Mouse (Mus musculus) small intestine, adult 2 months (tissue): ENCODE data around the gene Selenos. TPM values are rescaled to one million over a fixed set of nuclear protein-coding genes. Genes with fewer than 3 reads are reported as not detected.

Experiments
- H3K27ac ChIP-seq: fragments of 200-500 bp; 2 replicates; pipeline ENCODE4 v1.5.1; 2012; ENCODE audit warnings: low read depth, low read length, control low read depth, inconsistent platforms; ENCODE audit not compliant: insufficient read depth
- H3K27me3 ChIP-seq: fragments of 200-500 bp; 2 replicates; pipeline ENCODE4 v1.6.1; 2012; ENCODE audit warnings: mild to moderate bottlenecking, moderate library complexity, low read length, inconsistent platforms; ENCODE audit not compliant: control insufficient read depth, insufficient read depth
- H3K36me3 ChIP-seq: fragments of 200-500 bp; 2 replicates; pipeline ENCODE4 v1.6.1; 2012; ENCODE audit warnings: mild to moderate bottlenecking, low read length, control low read depth, inconsistent platforms; ENCODE audit not compliant: control insufficient read depth, insufficient read depth
- H3K4me1 ChIP-seq: fragments of 200-500 bp; 2 replicates; pipeline ENCODE4 v1.6.1; 2012; ENCODE audit warnings: low read length, inconsistent platforms, mixed read lengths; ENCODE audit not compliant: control insufficient read depth, insufficient read depth, insufficient read length
- H3K4me3 ChIP-seq: fragments of 200-500 bp; 2 replicates; pipeline ENCODE4 v1.5.1; 2012; ENCODE audit warnings: low read depth, mild to moderate bottlenecking, control low read depth, inconsistent platforms, low read length, moderate library complexity
- CTCF ChIP-seq: fragments of 200-500 bp; IDR thresholded peaks from 2 replicates; pipeline ENCODE4 v1.5.1; 2012; ENCODE audit warnings: low read depth, mild to moderate bottlenecking, control low read depth, inconsistent platforms, low read length, moderate library complexity, mixed read lengths; ENCODE audit not compliant: insufficient replicate concordance, insufficient read length; ENCODE audit errors: extremely low read depth
- POLR2A ChIP-seq: fragments of 200-500 bp; IDR thresholded peaks from 2 replicates; pipeline ENCODE4 v1.6.1; 2012; ENCODE audit warnings: low read depth, mild to moderate bottlenecking, control low read depth, inconsistent platforms, low read length, moderate library complexity
- WGBS: fragments of 180-500 bp; shearing (Covaris S2); methylation state at CpG from one replicate; pipeline ENCODE4 v1.1.7; 2018; 5-methylcytosine and 5-hydroxymethylcytosine counted together
- polyA plus RNA-seq: library from polyadenylated mRNA; depleted of rRNA; stranded (reverse); fragments of >200 nt; gene quantifications from 2 replicates; pipeline ENCODE4 v1.2.3, GENCODE M21; 2012; rRNA removed

Gene Selenos
- 107 and 123 TPM in 2 replicates for polyA plus RNA-seq

GRCm38 (mm10) chr7:66079364-66080230, at the start of gene Selenos:
Selenos (plus strand) TSS chr7:66079649.
- Histone ChIP-seq H3K36me3 (peaks cover 22% of the 10 kb centered on the region), H3K27ac (peak within 1 kb of the TSS; percentile 45), H3K27me3 (no peaks in the 10 kb centered on the region), H3K4me3 (peak within 1 kb of the TSS; percentile 83), H3K4me1 (peaks cover 15% of the 10 kb centered on the region; the same call in 1 of the 2 replicates)
- no peak for TF ChIP-seq CTCF
- TF ChIP-seq POLR2A = peak; percentile 88
- WGBS = under 1% methylated on average over 65 of the region's 65 CpGs

- Histone ChIP-seq H3K27ac (no peak overlapping the region), H3K4me3 (no peak overlapping the region), H3K4me1 (no peaks in the 10 kb centered on the region), H3K27me3 (no peaks in the 10 kb centered on the region), H3K36me3 (no peaks in the 10 kb centered on the region)
- WGBS = 61% methylated on average over 8 of the region's 8 CpGs
- TF ChIP-seq POLR2A (no peak), CTCF (no peak)
Observed at GRCm38 (mm10) chr7:66036809-66037208, 42.6 kb upstream of the Selenos start.

- Histone ChIP-seq H3K27ac (no peak overlapping the region), H3K4me3 (no peak overlapping the region), H3K36me3 (no peaks in the 10 kb centered on the region), H3K27me3 (no peaks in the 10 kb centered on the region), H3K4me1 (no peaks in the 10 kb centered on the region)
- TF ChIP-seq POLR2A = no peak
- TF ChIP-seq CTCF = no peak
- 73% methylated on average over 3 of the region's 3 CpGs for WGBS
Observed at GRCm38 (mm10) chr7:66038261-66038660, 41.2 kb upstream of the Selenos start.

- no peak overlapping the region for H3K4me3 ChIP-seq
- no peak overlapping the region for H3K27ac ChIP-seq
- no peaks in the 10 kb centered on the region for H3K27me3 ChIP-seq
- no peaks in the 10 kb centered on the region for H3K4me1 ChIP-seq
- TF ChIP-seq POLR2A (no peak), CTCF (no peak)
- H3K36me3 ChIP-seq = no peaks in the 10 kb centered on the region
- 74% methylated on average over 11 of the region's 11 CpGs for WGBS
Observed at GRCm38 (mm10) chr7:66038730-66039129, 40.7 kb upstream of the Selenos start.

- Histone ChIP-seq H3K36me3 (no peaks in the 10 kb centered on the region), H3K27me3 (no peaks in the 10 kb centered on the region), H3K4me3 (no peak overlapping the region), H3K4me1 (no peaks in the 10 kb centered on the region), H3K27ac (no peak overlapping the region)
- TF ChIP-seq POLR2A (no peak), CTCF (no peak)
- WGBS = 82% methylated on average over 18 of the region's 18 CpGs
Observed at GRCm38 (mm10) chr7:66040026-66040814, 39.2 kb upstream of the Selenos start.

- no peaks in the 10 kb centered on the region for H3K4me1 ChIP-seq
- no peaks in the 10 kb centered on the region for H3K36me3 ChIP-seq
- WGBS = 77% methylated on average over 10 of the region's 10 CpGs
- no peaks in the 10 kb centered on the region for H3K27me3 ChIP-seq
- H3K4me3 ChIP-seq = no peak within 1 kb of the TSS
- TF ChIP-seq POLR2A (no peak), CTCF (no peak)
- no peak within 1 kb of the TSS for H3K27ac ChIP-seq
Observed at GRCm38 (mm10) chr7:66043552-66044459, 35.6 kb upstream of the Selenos start, which contains the start of gene Gm45213. Gm45213 (plus strand) TSS chr7:66043602.
